Mouse (Mus musculus): Measurements from ENCODE around the gene Usp32.

The Usp32 gene

GRCm38 (mm10) chr11:84957171-84957570, 182.8 kb downstream of the Usp32 start:
- in situ Hi-C loops (cut with MboI, MseI): no loop called here

- in situ Hi-C loops (cut with MboI, MseI): no loop called here
Measured at GRCm38 (mm10) chr11:84956400-84956799, 183.6 kb downstream of the Usp32 start.

- in situ Hi-C loops (cut with MboI, MseI): no loop called here
Measured at GRCm38 (mm10) chr11:84952611-84953010, 187.3 kb downstream of the Usp32 start.

- in situ Hi-C loops (cut with MboI, MseI): no loop called here
Measured at GRCm38 (mm10) chr11:84948526-84948925, 191.4 kb downstream of the Usp32 start.

GRCm38 (mm10) chr11:84948114-84948513, 191.8 kb downstream of the Usp32 start:
- in situ Hi-C loops (cut with MboI, MseI): no loop called here

- in situ Hi-C loops (cut with MboI, MseI): no loop called here
Measured at GRCm38 (mm10) chr11:84947206-84947605, 192.8 kb downstream of the Usp32 start.

- in situ Hi-C loops (cut with MboI, MseI): no loop called here
Measured at GRCm38 (mm10) chr11:84945841-84946240, 194.1 kb downstream of the Usp32 start.

- in situ Hi-C loops (cut with MboI, MseI): no loop called here
Measured at GRCm38 (mm10) chr11:84944639-84945435, 195.1 kb downstream of the Usp32 start.

GRCm38 (mm10) chr11:84943948-84944347, 196.0 kb downstream of the Usp32 start:
- in situ Hi-C loops (cut with MboI, MseI): no loop called here

GRCm38 (mm10) chr11:84940140-84940539, 199.8 kb downstream of the Usp32 start:
- in situ Hi-C loops (cut with MboI, MseI): no loop called here

GRCm38 (mm10) chr11:84939508-84940053, 200.4 kb downstream of the Usp32 start:
- in situ Hi-C loops (cut with MboI, MseI): no loop called here

All from regulatory T cell (primary cell).